Mouse (Mus musculus) heart, postnatal 4 days (tissue): ENCODE measurements around the gene Stat5a. TPM values are rescaled to one million over a fixed set of nuclear protein-coding genes. Genes with fewer than 3 reads are reported as not detected.

Experiments
- DNase-seq: peaks from one replicate; pipeline ENCODE4 v3.0.0; 2021
- total RNA-seq, 2 experiments: library from RNA; stranded (reverse); gene quantifications; 2 replicates each; pipeline ENCODE4 v1.2.3; 2021

The Stat5a gene
- total RNA-seq, 2 experiments from 2014 or later, result 15.7 to 17.4 TPM

DNA sequence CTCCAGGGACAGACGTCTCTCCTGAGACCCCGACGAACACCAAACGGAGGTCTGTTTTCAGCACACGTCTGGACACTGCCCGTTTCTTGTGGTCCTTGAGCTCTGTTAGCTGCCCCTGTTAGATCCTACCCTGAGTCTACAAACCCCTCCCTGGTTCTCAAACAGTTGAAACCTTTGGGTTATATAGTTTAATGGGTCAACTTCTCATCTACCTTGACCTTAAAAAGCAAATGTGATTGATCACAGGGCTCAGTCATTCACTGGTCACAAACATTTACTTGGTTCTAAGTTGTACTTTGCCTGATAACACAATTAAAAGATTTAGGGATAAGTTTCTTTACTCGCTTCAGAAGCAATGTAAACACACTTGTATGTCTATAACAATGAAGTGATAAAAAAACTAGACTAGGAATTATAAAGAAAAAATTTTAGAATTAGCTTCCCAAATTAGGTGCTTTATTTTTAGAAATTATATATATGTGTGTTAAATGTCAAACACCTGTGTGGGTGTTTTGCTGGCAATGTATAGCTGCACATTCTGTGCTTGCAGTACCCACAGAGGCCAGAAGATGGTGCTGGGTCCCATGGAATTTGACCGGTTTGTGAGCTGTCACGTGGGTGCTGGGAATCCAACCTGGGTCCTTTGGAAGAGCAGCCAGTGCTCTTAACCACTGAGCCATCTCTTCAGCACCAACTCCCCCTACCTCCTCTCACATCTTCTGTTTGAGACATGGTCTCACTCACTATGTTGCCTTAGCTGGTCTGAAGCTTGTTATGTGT, 22.0 kb upstream of the Stat5a start:
- no peak for DNase-seq

DNA sequence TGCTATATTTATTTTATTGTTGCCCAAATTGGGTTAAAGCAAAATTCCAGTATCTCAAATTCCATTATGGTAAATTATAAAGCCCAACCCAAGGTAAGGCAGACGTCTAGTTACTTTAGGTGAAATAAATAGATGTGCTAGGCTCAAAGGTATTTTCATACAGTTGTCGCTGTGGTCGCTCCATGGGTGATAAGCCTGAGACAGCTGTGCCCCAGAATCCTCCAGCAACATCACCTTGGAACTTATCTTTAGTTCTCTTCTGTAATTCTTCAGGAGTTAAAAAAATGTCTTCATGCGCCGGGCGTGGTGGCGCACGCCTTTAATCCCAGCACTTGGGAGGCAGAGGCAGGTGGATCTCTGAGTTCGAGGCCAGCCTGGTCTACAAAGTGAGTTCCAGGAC, 20.3 kb upstream of the Stat5a start:
- no peak for DNase-seq

DNA sequence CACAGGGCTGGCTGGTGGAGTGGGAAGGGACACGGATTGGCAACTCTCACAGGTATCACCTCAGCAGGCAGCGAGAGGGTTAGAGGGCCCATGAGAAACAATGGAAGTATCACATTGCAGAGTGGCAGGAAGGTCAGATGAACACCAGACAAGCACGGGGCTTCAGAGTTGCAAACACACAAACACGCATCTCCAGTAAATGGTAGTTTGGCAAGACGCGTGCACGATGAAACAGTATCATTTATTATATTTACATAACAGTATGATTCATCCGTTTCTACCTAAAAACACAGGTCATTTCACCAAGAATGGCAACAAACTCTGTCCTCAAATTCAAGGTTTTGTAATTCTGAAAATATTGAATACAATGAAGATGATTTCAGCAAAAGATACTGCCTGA, 19.6 kb upstream of the Stat5a start:
- DNase-seq, result no peak

DNA sequence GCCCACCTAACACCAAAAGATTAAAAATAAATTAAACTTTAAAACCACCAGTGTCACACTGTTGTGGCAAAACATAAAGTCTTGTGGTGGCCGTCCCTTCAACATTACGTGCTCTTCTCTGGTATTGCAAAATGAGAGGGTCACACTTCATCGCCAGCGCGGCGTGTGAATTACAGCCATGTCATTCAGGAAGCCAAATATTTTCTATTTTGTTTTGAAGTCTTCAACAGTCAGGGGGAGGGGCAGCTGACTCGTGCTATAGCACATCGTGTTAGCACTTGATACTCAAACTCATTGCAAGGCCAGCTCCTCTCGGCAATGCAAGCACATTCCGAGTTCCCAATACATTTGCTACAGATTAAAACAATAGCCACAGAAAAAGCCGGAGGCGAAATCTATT, 18.3 kb upstream of the Stat5a start:
- no peak for DNase-seq

DNA sequence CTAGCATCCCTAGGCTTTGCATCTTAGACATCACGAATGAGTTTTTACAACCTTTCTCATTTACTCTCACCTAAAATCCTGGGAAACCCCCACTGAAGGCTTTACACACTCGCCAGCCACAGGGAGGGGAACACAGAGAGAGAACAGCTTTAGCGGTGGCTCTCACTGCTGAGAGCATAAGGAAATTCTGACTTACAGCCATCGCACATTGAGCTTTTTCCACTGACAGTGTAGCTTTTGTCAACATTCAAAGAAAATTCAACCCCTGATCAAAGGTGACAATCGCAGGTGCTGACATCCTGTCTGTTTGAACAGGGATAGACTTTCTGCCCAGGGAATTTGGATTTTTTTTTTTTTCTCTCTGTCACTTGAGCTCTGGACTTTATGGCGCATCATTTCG, 17.1 kb upstream of the Stat5a start:
- no peak for DNase-seq

DNA sequence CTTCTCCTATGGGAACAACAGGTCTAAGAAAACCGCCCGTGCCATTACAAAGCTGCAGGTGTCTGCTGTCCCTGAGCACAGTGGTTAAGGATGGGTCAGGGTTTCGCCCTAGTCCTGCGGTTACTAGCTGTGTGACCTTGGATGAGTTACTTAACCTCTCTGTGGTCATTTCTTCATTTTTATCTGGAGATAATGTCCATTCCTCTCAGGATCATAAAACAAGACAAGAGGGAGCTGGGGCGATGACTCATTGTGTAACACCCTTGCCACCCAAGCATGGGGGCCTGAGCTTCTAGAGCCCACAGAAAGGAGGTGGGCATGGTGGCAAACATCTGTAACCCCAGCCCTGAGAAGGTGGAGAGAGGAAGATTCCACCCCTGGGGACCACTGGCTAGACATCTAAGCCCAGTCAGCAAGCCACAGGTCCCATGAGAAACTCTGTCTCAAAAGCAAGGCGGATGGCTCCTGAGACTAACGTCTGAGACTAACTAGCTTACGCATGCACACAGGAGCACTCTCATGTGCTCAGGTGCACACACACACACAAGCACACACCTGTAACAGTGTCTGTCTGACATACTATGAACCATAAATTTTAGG, 16.0 kb upstream of the Stat5a start:
- no peak for DNase-seq

DNA sequence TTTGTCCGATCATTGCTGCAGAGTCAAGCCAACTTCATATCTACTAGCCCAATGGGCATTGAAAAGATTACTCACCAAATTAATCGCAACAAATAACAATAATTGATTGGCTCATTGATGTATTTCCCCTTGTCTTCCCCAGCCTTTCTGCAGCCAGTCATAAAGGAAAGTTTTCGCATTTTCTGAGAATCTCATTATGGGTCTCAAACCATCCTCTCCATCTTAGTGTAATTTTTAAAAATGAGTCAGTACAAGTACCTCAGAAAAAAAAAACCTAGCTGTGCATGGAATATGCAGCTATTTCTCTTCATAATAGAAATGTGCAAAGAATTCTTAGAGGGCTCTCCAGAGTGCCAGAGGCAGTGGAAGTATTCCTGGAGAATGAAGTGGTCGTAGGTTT, 15.0 kb upstream of the Stat5a start:
- no peak for DNase-seq

DNA sequence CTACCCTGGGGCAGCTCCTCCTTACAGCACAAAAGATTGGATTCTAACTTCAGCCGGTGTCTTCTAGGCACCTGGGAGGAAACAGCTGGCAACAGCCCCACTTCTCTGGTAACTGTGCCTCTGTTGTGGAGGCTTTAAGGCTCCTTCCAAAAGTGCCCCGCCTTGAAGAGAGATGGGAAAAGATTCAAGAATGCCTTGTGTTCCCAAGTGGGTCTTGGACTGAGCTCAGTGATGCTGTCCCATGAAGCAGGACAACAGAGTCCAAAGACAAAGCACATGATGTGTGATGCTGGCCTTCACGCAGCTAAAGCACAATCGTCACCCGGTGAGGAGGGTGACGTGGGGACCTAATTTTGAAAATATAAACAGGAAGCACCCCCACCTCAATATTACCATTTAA, 13.4 kb upstream of the Stat5a start:
- no peak for DNase-seq

DNA sequence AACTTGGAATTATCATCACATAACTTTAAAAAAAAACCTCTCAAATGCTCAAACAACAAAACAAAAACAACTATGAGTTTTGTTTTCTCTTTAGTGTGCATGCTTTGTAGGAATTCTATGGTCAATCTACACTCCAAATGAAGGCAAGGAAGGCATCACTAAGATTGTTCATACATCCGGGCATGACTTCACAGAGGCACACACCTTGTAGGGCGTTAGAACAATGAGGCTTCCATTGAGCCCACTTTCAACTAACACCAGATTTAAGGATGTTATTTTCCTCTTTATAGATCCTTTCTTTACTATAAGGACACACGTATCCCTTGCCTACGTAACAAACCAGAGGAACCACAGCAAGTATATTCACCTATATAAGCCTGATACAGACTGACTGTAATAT, 11.6 kb upstream of the Stat5a start:
- no peak for DNase-seq

DNA sequence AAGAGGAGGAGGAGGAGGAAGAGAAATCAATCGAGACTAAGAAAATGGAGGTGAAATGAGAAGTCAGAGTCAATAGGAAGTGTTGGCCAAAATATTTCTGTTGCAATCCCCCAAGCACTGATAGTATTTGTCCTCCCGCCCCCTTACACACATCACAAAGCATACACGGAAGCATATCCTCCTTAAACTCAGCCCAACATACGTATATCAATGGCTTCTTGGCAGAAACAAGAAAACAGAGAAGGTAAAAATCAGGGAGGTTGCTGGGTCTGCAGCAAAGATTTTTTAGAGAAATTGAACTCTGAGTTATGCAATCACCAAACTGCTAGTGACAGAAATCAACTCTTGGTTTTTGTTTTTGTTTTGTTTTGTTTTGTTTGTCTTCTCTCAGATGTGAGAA, 11.1 kb upstream of the Stat5a start:
- no peak for DNase-seq

DNA sequence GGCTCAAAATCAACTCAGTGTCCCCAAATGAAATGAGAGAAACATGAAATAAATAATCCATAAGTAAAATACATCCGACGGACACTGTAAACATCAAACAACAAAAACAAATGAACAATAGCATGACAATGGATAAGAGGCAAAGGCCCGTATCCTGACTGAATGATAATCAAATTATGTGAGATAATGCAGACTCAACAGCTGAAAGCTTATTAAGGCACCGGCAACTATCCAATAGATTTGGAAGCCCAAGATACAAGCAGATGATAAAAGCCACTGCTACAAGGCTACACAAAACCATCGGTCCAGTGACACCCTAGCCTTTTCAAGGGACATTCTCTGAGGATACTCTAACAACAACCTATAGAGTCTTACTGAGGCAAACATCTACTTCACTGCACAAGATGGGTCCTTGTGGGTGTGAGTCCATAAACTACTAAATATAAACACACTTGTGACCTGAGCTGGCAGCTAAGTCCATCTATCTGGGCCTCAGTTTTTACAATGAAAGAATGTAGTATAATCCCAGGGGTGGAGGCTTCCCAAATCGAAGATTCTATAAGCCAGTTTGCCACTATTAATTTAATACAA, 10.3 kb upstream of the Stat5a start:
- DNase-seq, result no peak

DNA sequence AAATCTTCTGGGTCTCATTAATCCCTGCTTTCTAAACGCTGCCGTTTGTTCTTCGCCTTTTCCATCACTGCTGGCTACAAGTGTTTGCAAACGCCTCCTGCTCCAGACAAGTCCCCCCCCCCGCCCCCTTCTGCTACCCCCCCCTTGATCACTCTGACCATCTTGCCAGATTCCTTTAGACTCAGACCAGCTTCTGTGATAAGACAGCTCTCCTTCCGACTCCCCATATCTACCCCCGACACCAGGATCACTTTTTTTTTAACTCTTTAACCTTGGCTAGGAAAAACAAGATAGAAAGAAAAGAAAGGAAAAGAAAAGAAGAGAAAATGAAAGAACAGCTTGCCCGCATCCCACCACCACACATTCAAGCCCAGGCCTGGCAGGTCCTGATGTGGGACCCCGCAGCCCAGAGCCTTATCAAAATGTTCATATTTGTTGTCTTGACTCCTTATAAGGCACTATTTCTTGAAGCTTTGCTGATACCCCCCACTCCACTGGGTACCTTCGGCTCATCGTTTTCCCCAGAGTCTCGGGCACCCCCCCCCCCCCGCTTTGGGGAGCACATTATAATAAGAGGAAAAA, 9.6 kb upstream of the Stat5a start:
- no peak for DNase-seq

DNA sequence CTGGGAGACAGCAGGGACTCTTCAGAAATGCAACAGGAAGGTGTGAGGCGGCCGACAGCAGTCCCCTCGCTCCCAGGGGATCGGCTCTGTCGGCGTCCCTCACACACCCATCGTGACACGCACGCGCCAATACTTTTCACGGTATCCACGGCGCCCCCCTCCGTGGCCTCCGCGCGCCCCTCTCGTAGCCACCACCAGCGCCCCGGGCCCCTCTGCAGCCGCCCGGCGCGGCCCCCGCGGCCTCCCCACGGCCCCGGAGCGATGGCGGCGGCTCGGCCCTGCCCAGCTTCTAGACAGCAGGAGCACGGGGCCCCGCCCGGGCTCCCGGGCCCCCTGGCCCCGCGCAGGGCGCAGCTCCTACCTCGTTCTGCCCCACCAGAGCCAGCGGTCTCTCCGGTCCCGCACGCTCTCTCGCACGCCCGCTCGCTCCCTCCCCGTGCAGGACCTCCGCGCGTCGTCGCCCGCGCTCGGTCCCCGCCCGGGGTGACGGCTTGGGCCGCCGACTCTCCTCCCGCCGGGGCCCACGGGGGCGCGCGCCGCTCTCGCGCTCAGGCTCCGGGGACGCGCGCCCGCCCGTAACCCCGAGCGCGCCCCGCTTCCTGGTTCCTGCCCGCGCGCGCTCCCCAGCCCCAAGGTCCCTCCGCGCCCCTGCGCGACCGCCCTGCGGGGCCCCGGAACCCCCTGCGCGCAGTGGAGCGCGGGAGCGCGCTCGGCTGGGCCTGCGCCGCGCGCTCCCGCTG, 8.9 kb upstream of the Stat5a start, which contains the start of gene Stat5b:
TSS of gene Stat5b (minus strand) at position 687 of the 740 bp plus-strand sequence.
- DNase-seq, result peak; percentile 80

DNA sequence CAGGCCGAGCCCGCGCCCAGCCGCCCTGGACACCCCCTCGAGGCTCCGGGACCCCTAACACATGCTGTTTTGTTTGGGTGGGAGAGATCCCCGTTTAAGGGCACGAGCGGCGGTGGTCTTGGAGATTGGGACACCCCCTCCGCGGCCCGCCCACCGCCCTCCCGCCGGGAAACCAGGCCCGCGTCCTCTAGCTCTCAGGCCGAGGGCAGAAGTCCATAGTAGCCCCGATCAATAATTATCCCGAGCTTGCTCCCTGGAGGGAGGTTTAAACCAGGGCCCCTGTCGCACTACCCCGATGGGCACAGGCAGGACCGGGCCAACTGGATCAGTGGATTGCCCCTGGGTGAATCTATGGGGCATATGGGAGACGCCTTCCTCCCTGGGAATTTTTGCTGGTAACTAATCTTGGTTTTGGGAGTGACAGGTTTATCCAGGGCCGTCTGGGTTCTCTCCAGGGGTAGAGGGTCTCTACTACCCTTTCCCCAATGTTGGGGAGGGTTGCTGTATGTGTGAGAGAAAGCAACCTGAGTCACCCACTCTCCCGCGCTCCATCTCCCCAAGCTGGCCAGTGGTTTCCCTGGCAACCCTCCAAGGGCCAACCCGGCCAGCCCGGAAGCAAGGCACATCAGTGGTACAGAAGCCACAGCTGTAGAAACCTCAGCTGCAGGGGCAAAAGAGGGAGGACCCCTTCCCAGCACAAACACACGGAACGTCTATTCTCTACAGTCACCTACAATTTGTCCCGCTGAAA, 8.2 kb upstream of the Stat5a start:
- peak; percentile 79 for DNase-seq

DNA sequence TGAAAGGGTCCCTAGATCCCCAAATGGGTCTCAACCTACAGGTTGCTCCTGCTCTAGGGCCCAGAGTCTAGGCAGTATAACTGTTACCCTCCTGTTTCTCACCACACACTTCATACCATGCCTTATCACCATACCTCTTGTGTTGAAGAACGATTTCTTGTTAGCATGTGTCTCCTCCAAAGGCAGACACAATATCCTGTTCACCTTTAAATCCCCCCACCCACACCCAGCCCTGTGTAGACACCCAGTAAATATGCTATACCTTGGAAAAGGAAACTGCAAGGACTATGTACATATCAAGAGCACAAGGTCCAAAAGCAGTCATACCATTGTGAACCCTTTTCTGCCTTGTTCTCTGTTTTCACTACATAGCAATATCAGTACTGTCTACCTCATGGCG, 7.1 kb upstream of the Stat5a start:
- no peak for DNase-seq

DNA sequence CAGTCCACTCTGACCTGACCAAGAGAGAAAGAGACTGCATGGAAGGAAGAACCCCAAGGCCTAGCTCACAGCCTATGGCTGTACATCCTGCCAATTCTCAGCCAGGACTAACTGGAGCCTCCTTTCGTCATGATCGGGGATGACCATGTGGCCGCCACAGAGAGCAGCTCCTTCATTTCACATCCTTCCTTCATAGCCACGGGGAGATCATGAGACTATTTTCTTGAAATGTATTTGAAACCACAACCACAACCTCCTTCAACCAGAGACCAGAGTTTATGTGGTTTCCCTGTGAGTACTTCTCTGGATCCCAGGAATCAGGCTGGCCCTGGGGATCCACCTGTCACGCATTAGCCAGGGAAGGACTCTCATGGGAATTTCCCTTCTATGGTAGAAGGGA, 6.1 kb upstream of the Stat5a start:
- DNase-seq, result no peak

DNA sequence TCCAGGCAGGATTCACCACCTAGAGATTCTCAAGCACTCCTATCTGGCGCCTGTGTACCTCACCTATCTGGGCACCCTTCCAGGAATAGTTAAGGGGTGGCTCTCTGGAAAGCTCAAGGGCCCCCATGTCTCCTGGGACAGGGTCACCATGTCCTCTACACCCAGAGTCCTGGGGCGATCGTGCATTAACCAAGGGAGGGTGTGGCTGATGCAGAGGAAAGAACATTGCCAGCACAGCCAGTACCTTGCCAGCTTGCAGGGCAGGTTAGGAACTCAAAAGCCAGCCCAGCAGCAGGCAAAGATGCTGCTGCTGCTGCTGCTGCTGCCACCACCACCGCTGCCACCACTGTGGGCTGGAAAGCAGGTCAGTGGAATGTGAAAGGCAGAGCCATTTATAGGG, 4.9 kb upstream of the Stat5a start:
- DNase-seq, result no peak

DNA sequence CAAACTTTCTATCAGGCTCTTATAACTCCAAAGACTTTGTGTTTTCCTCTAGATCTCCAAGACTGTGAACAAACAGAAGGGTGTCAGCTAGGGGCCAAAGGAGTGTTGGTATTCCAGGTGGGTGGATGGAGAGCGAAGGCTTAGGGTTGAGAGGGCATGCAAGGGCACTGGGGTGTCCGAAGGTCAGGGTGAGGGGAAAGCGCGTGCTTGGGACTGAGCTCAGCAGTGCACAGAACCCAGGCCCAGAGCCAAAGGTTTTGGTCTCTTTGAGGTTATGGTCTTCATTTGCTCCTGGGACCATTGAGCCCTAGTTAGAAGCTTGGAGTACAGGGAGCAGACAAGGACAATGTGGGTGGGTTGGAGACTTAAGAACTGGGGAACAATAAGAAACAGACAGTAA, 4.0 kb upstream of the Stat5a start:
- no peak for DNase-seq

DNA sequence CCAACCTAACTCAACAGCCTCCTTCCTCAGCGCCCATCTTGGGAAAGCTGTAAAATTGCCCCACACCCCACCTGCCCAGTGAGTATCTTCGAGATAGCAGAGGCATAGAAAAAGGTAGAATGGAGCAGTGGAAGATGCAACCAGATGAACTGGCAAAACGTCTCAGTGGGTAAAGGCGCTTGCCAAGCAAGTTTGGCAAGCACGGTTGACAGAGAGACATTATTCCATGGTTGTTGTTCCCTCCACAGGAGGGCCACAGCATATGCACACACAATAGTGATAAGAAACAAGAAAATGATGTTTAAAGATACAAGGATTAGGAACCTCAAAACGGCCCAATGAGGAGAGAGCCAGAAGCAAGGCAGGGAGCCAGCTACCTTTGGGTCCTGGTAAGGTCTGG, 1.2 kb upstream of the Stat5a start:
- no peak for DNase-seq

DNA sequence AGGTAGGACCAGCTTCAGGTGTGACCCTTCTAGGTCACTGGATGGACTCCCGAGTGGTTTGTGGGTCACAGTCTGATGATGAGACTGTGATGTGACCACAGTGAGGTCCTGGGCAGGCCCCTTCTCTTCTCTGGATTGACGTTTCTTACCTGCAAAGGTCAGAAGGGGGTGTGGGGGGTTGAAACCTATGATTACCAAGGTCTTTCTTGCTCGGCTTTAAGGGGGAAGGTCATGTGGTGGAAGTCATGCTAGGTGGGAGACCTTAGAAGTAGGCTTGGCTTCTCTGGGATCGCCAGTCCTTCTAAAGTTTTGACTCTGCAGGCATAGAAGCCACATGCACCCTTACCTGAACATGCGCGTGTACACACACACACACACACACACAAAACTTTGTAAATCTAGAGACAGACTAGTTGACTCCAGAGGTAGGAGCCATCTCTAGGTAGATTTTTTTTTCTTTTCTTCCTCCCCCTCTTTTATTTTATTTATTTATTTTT, 476 bp downstream of the Stat5a start:
- DNase-seq, result no peak

DNA sequence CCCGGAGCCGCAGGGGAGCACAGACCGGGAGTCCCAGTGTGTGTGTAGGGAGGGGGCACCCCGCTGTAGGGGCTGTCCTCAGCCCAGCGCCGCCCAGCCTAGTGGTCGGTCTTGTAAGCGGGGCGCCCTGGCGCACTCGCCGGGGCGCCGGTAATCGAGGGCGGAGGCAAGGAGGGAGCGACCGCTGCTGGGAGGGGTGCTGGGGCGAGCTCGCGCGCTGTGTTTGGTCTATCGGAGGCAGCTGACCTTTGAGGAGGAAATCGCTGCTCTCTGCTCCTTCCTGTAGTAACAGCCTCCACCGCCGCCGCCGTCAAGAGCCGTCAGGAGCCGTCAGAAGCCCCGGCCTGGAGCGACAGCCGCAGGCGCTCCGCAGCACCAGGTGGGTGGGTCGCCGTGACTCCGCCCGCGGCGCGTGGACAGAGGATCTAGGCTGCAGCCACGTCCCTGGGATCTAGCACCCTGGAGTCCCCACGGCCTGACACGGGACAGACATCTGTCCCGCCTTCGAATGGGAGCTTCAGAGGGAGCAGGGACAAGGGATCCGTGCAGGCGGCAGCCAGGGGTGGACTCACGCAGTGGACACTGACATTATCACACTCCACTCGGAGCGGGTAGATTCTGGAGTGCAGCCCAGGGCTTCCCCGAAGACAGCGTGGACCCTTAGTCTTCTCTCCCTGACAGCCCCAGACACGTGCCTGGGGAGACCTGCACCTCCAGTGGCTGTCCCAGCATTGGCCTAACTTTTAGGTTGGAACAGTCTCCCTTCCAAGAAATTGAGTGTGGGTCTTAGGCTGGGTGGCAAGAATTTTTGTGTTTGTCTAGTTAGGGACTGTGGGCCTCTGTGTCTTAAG, 1.3 kb downstream of the Stat5a start:
- DNase-seq, result peak; percentile 88
